ENCODE assay signal across 18 mouse cellular contexts in genomic region chr8:120627298-120627697, GRCm38 (mm10). TPM values are rescaled to one million over a fixed set of nuclear protein-coding genes. Genes with fewer than 3 reads are reported as not detected.
DNase-seq lines count a peak whose midpoint lies in the region; ATAC-seq and TF ChIP-seq lines count a peak whose summit lies in the region.
"Had no signal": no experiment of that assay in that cellular context is flagged by ENCODE, and none has a peak within 500 bp of the region (broad histone marks: within the 10 kb centered on the region; RNA-seq: fewer than 3 reads in every experiment).

No protein-coding gene starts in this region.

- peaks cover 13% of the 10 kb centered on the region for H3K27me3 ChIP-seq in forebrain, embryonic 13.5 days
- peaks cover 28% of the 10 kb centered on the region for H3K27me3 ChIP-seq in forebrain, embryonic 10.5 days (ENCODE audit: poor library complexity, severe bottlenecking)
- no peaks in the 10 kb centered on the region for H3K27me3 ChIP-seq in forebrain, embryonic 16.5 days (replicated peaks; ENCODE audit: control insufficient read depth, insufficient read depth, low read length)
- H3K27me3 ChIP-seq in stomach, postnatal 0 days (ENCODE audit: control insufficient read depth, insufficient read depth, low read length), result no peaks in the 10 kb centered on the region
- H3K27me3 ChIP-seq: embryonic facial prominence, embryonic 13.5 days; heart, embryonic 12.5 days; midbrain, embryonic 15.5 days had no signal

- no peaks in the 10 kb centered on the region for H3K36me3 ChIP-seq in forebrain, embryonic 13.5 days (ENCODE audit: poor library complexity, severe bottlenecking)
- H3K36me3 ChIP-seq in forebrain, embryonic 10.5 days (replicated peaks), result no peaks in the 10 kb centered on the region
- H3K36me3 ChIP-seq in forebrain, embryonic 16.5 days (ENCODE audit: control insufficient read depth, insufficient read depth), result no peaks in the 10 kb centered on the region
- H3K36me3 ChIP-seq in stomach, postnatal 0 days (ENCODE audit: control insufficient read depth, insufficient read depth, low read length), result no peaks in the 10 kb centered on the region
- H3K36me3 ChIP-seq: embryonic facial prominence, embryonic 13.5 days; heart, embryonic 12.5 days; midbrain, embryonic 15.5 days had no signal

- no peak for DNase-seq in forebrain, embryonic 10.5 days (ENCODE audit: extremely low spot score, low spot score)
- peak; percentile 41 for DNase-seq in left cerebral cortex, adult 11 months (ENCODE audit: low spot score)
- DNase-seq in left cerebral cortex, postnatal 10 days (ENCODE audit: extremely low spot score in 1 of 2, low spot score in 2 of 2), result no peak
- peak; percentile 55 to 69 for DNase-seq in cerebellum, adult 18-20 months
- no peak for DNase-seq in stomach, postnatal 0 days (ENCODE audit: low spot score)
- DNase-seq in kidney, postnatal 4 days, result no peak
- DNase-seq: gastrocnemius, postnatal 36 days; heart, postnatal 4 days; kidney, adult 11 months; kidney, postnatal 10 days; lung, embryonic 14.5 days had no signal

- H3K4me2 ChIP-seq in forebrain, embryonic 13.5 days, result no peak overlapping the region
- no peak overlapping the region for H3K4me2 ChIP-seq in forebrain, embryonic 16.5 days (ENCODE audit: low read length)
- no peak overlapping the region for H3K4me2 ChIP-seq in stomach, postnatal 0 days (replicated peaks; ENCODE audit: low read depth)
- H3K4me2 ChIP-seq: embryonic facial prominence, embryonic 13.5 days; heart, embryonic 12.5 days; liver, embryonic 11.5 days; lung, embryonic 14.5 days; midbrain, embryonic 15.5 days had no signal

- no peak overlapping the region for H3K9ac ChIP-seq in forebrain, embryonic 13.5 days
- H3K9ac ChIP-seq in forebrain, embryonic 16.5 days (replicated peaks; ENCODE audit: low read depth, low read length), result no peak overlapping the region
- H3K9ac ChIP-seq in stomach, postnatal 0 days (ENCODE audit: low read length), result no peak overlapping the region
- H3K9ac ChIP-seq: embryonic facial prominence, embryonic 13.5 days; heart, embryonic 12.5 days; lung, embryonic 14.5 days; midbrain, embryonic 15.5 days had no signal

- ATAC-seq in forebrain, embryonic 13.5 days, result peak; percentile 43; the same call in 1 of the 2 replicates
- 0 out of 2 replicates have a peak, but pooled peaks have one; percentile 50 for ATAC-seq in forebrain, embryonic 16.5 days
- no peak for ATAC-seq in stomach, postnatal 0 days (ENCODE audit: low FRiP score, low TSS enrichment)
- ATAC-seq: midbrain, embryonic 15.5 days had no signal

- H3K4me3 ChIP-seq in forebrain, embryonic 13.5 days, result no peak overlapping the region
- no peak overlapping the region for H3K4me3 ChIP-seq in forebrain, embryonic 10.5 days
- no peak overlapping the region for H3K4me3 ChIP-seq in forebrain, embryonic 16.5 days (replicated peaks; ENCODE audit: low read length)
- no peak overlapping the region for H3K4me3 ChIP-seq in stomach, postnatal 0 days (ENCODE audit: low read depth, low read length)
- H3K4me3 ChIP-seq: embryonic facial prominence, embryonic 13.5 days; heart, embryonic 12.5 days; midbrain, embryonic 15.5 days had no signal

- H3K27ac ChIP-seq in forebrain, embryonic 13.5 days, result no peak overlapping the region
- no peak overlapping the region for H3K27ac ChIP-seq in forebrain, embryonic 10.5 days
- H3K27ac ChIP-seq in forebrain, embryonic 16.5 days (ENCODE audit: low read length), result no peak overlapping the region
- H3K27ac ChIP-seq in stomach, postnatal 0 days (replicated peaks), result no peak overlapping the region
- H3K27ac ChIP-seq: embryonic facial prominence, embryonic 13.5 days; midbrain, embryonic 15.5 days had no signal

- no peak for TF ChIP-seq EP300 in stomach, postnatal 0 days (optimal IDR thresholded peaks at IDR 0.05)

- WGBS in forebrain, embryonic 13.5 days, result 75% methylated on average over 5 of the region's 5 CpGs
- 91% methylated on average over 5 of the region's 5 CpGs for WGBS in forebrain, embryonic 10.5 days
- WGBS in forebrain, embryonic 16.5 days, result 56% methylated on average over 5 of the region's 5 CpGs
- WGBS in stomach, postnatal 0 days, result 87% methylated on average over 5 of the region's 5 CpGs

- H3K9me3 ChIP-seq in forebrain, embryonic 13.5 days (replicated peaks), result no peaks in the 10 kb centered on the region
- H3K9me3 ChIP-seq in forebrain, embryonic 10.5 days, result no peaks in the 10 kb centered on the region
- H3K9me3 ChIP-seq in forebrain, embryonic 16.5 days (ENCODE audit: control insufficient read depth, low read length), result no peaks in the 10 kb centered on the region
- no peaks in the 10 kb centered on the region for H3K9me3 ChIP-seq in stomach, postnatal 0 days (ENCODE audit: control insufficient read depth, low read length)
- H3K9me3 ChIP-seq: embryonic facial prominence, embryonic 13.5 days; midbrain, embryonic 15.5 days had no signal

- TF ChIP-seq CTCF in stomach, postnatal 0 days (IDR thresholded peaks at IDR 0.05; ENCODE audit: low read depth), result no peak

- H3K4me1 ChIP-seq in forebrain, embryonic 13.5 days, result no peaks in the 10 kb centered on the region
- peaks cover 27% of the 10 kb centered on the region for H3K4me1 ChIP-seq in forebrain, embryonic 10.5 days
- H3K4me1 ChIP-seq in forebrain, embryonic 16.5 days (replicated peaks; ENCODE audit: control insufficient read depth, insufficient read depth, low read length), result no peaks in the 10 kb centered on the region
- no peaks in the 10 kb centered on the region for H3K4me1 ChIP-seq in stomach, postnatal 0 days (replicated peaks; ENCODE audit: control insufficient read depth, insufficient read depth)
- H3K4me1 ChIP-seq: midbrain, embryonic 15.5 days had no signal

- intact Hi-C loops in left cerebral cortex, postnatal 10 days (cut with DNase I), result no loop called here

RNA-seq across cellular contexts. Expression of gene 1190005I06Rik, which starts 20.1 kb away (rescaled TPM):
- 3.7 and 4.5 TPM in 2 replicates for polyA plus RNA-seq in forebrain, embryonic 13.5 days (2015; fragmentation: Nextera tagmentation; extraction: Ambion mirVana)
- polyA plus RNA-seq in forebrain, embryonic 10.5 days (2016; fragmentation: Nextera tagmentation; extraction: Ambion mirVana), result 2.3 and 2.8 TPM in 2 replicates
- 1 to 10 TPM; 5.2 to 7.1 TPM for total RNA-seq in left cerebral cortex, postnatal 10 days (2021)
- 8.4 and 11.0 TPM in 2 replicates for polyA plus RNA-seq in forebrain, embryonic 16.5 days (2015; fragmentation: Nextera tagmentation; extraction: Ambion mirVana)
- polyA plus RNA-seq in stomach, postnatal 0 days (2015; fragmentation: Nextera tagmentation; extraction: Ambion mirVana), result 12.2 and 14.0 TPM in 2 replicates

RNA-seq across cellular contexts. Expression of gene Gins2, which starts 38.2 kb away (rescaled TPM):
- polyA plus RNA-seq in forebrain, embryonic 13.5 days (2015; fragmentation: Nextera tagmentation; extraction: Ambion mirVana), result 66.9 and 79.8 TPM in 2 replicates
- polyA plus RNA-seq in forebrain, embryonic 10.5 days (2016; fragmentation: Nextera tagmentation; extraction: Ambion mirVana), result 154 and 158 TPM in 2 replicates
- 1 to 10 TPM; 2.3 to 2.9 TPM for total RNA-seq in left cerebral cortex, postnatal 10 days (2021)
- 23.1 and 24.3 TPM in 2 replicates for polyA plus RNA-seq in forebrain, embryonic 16.5 days (2015; fragmentation: Nextera tagmentation; extraction: Ambion mirVana)
- polyA plus RNA-seq in stomach, postnatal 0 days (2015; fragmentation: Nextera tagmentation; extraction: Ambion mirVana), result 31.0 and 35.5 TPM in 2 replicates

RNA-seq across cellular contexts. Expression of gene Gm27021, which starts 40.6 kb away (rescaled TPM):
- 3.9 and 4.4 TPM in 2 replicates for polyA plus RNA-seq in forebrain, embryonic 13.5 days (2015; fragmentation: Nextera tagmentation; extraction: Ambion mirVana)
- 3.2 and 4.0 TPM in 2 replicates for polyA plus RNA-seq in forebrain, embryonic 10.5 days (2016; fragmentation: Nextera tagmentation; extraction: Ambion mirVana)
- under 1 TPM in 1 of 2 experiments, not detected in 1; 0.66 TPM for total RNA-seq in left cerebral cortex, postnatal 10 days (2021)
- polyA plus RNA-seq in forebrain, embryonic 16.5 days (2015; fragmentation: Nextera tagmentation; extraction: Ambion mirVana), result 5.5 and 9.6 TPM in 2 replicates
- polyA plus RNA-seq in stomach, postnatal 0 days (2015; fragmentation: Nextera tagmentation; extraction: Ambion mirVana), result 2.1 and 4.7 TPM in 2 replicates
- total RNA-seq: common myeloid progenitor, adult 5-6 weeks; gastrocnemius, postnatal 36 days; heart, postnatal 4 days had no signal
- polyA plus RNA-seq: heart, embryonic 12.5 days had no signal

RNA-seq across cellular contexts. Expression of gene Cox4i1, which starts 40.7 kb away (rescaled TPM):
- polyA plus RNA-seq in forebrain, embryonic 13.5 days (2015; fragmentation: Nextera tagmentation; extraction: Ambion mirVana), result 996 and 1,069 TPM in 2 replicates
- polyA plus RNA-seq in forebrain, embryonic 10.5 days (2016; fragmentation: Nextera tagmentation; extraction: Ambion mirVana), result 865 and 885 TPM in 2 replicates
- total RNA-seq in left cerebral cortex, postnatal 10 days (2021), result 1,000 to 10,000 TPM; 1,012 to 1,017 TPM
- polyA plus RNA-seq in forebrain, embryonic 16.5 days (2015; fragmentation: Nextera tagmentation; extraction: Ambion mirVana), result 935 and 953 TPM in 2 replicates
- 1,419 and 1,437 TPM in 2 replicates for polyA plus RNA-seq in stomach, postnatal 0 days (2015; fragmentation: Nextera tagmentation; extraction: Ambion mirVana)

RNA-seq across cellular contexts. Expression of gene Emc8, which starts 41.1 kb away (rescaled TPM):
- polyA plus RNA-seq in forebrain, embryonic 13.5 days (2015; fragmentation: Nextera tagmentation; extraction: Ambion mirVana), result 221 and 234 TPM in 2 replicates
- polyA plus RNA-seq in forebrain, embryonic 10.5 days (2016; fragmentation: Nextera tagmentation; extraction: Ambion mirVana), result 379 and 400 TPM in 2 replicates
- total RNA-seq in left cerebral cortex, postnatal 10 days (2021), result 10 to 100 TPM; 66.6 to 72.9 TPM
- 145 and 148 TPM in 2 replicates for polyA plus RNA-seq in forebrain, embryonic 16.5 days (2015; fragmentation: Nextera tagmentation; extraction: Ambion mirVana)
- polyA plus RNA-seq in stomach, postnatal 0 days (2015; fragmentation: Nextera tagmentation; extraction: Ambion mirVana), result 149 and 162 TPM in 2 replicates

Comparison
In these comparisons a context has a peak if more than half of its experiments do, and no peak if none do; other contexts are left out.
1. DNase-seq: peak in left cerebral cortex, adult 11 months (single experiment) and cerebellum, adult 18-20 months (2 of 2); none in forebrain, embryonic 10.5 days (single experiment), left cerebral cortex, postnatal 10 days (0 of 2), stomach, postnatal 0 days (single experiment) and kidney, postnatal 4 days (0 of 2).